Mouse (Mus musculus): ENCODE results near the gene Cib3. TPM values are rescaled to one million over a fixed set of nuclear protein-coding genes. Genes with fewer than 3 reads are reported as not detected.

Cib3 gene
- polyA plus RNA-seq, 1 experiment from 2014 or later, result not detected

GRCm38 (mm10) chr8:72158726-72159125 is 53.9 kb downstream of the Cib3 start:
- Histone ChIP-seq H3K4me3 (no peak overlapping the region), H3K27ac (replicated peaks) (no peak overlapping the region), H3K27me3 (ENCODE audit: low read depth, poor library complexity, severe bottlenecking) (no peaks in the 10 kb centered on the region), H3K9me3 (replicated peaks) (no peaks in the 10 kb centered on the region), H3K4me1 (peaks cover 22% of the 10 kb centered on the region), H3K36me3 (peaks cover 18% of the 10 kb centered on the region)
- WGBS, result 82% methylated on average over 3 of the region's 3 CpGs
- DNase-seq (ENCODE audit: low spot score), result no peak

- peaks cover 18% of the 10 kb centered on the region for H3K36me3 ChIP-seq
Observed at GRCm38 (mm10) chr8:72158096-72158495, 54.5 kb downstream of the Cib3 start.

More at GRCm38 (mm10) chr8:72158096-72158495, 54.5 kb downstream of the Cib3 start:
- no peaks in the 10 kb centered on the region for H3K9me3 ChIP-seq (replicated peaks)
- DNase-seq (ENCODE audit: low spot score), result no peak
- H3K4me3 ChIP-seq, result no peak overlapping the region
- no peak overlapping the region for H3K27ac ChIP-seq (replicated peaks)
- peaks cover 22% of the 10 kb centered on the region for H3K4me1 ChIP-seq
- no peaks in the 10 kb centered on the region for H3K27me3 ChIP-seq (ENCODE audit: low read depth, poor library complexity, severe bottlenecking)
- WGBS, result 90% methylated on average over 2 of the region's 2 CpGs

Other genes starting within 250 kb of the Cib3 start
- gene Cyp4f18, start 203.2 kb downstream of the Cib3 start, polyA plus RNA-seq (2016; fragmentation: Nextera tagmentation; extraction: Ambion mirVana), result 0.32 and 0.36 TPM in 2 replicates
- gene Olfr372, start 171.6 kb downstream of the Cib3 start, polyA plus RNA-seq (2016; fragmentation: Nextera tagmentation; extraction: Ambion mirVana), result not detected in 2 replicates
- 0.02 TPM in 1 of 2 replicates, not detected in the other for gene Olfr373, start 129.7 kb downstream of the Cib3 start, polyA plus RNA-seq (2016; fragmentation: Nextera tagmentation; extraction: Ambion mirVana)
- gene Olfr374, start 105.8 kb downstream of the Cib3 start, polyA plus RNA-seq (2016; fragmentation: Nextera tagmentation; extraction: Ambion mirVana), result not detected in 2 replicates
- gene Tpm4, start 77.9 kb downstream of the Cib3 start, polyA plus RNA-seq (2016; fragmentation: Nextera tagmentation; extraction: Ambion mirVana), result 560 and 595 TPM in 2 replicates
- gene Rab8a, start 51.6 kb downstream of the Cib3 start, polyA plus RNA-seq (2016; fragmentation: Nextera tagmentation; extraction: Ambion mirVana), result 133 and 145 TPM in 2 replicates
- 0.07 TPM in 1 of 2 replicates, not detected in the other for gene Hsh2d, start 23.2 kb downstream of the Cib3 start, polyA plus RNA-seq (2016; fragmentation: Nextera tagmentation; extraction: Ambion mirVana)
- gene Gm11034, start 799 bp upstream of the Cib3 start, polyA plus RNA-seq (2016; fragmentation: Nextera tagmentation; extraction: Ambion mirVana), result not detected in 2 replicates
- gene Fam32a, start 6.9 kb upstream of the Cib3 start, polyA plus RNA-seq (2016; fragmentation: Nextera tagmentation; extraction: Ambion mirVana), result 75.2 and 83.1 TPM in 2 replicates
- 201 and 235 TPM in 2 replicates for gene Ap1m1, start 27.2 kb upstream of the Cib3 start, polyA plus RNA-seq (2016; fragmentation: Nextera tagmentation; extraction: Ambion mirVana)
- gene Gm10282, start 92.4 kb upstream of the Cib3 start, polyA plus RNA-seq (2016; fragmentation: Nextera tagmentation; extraction: Ambion mirVana), result 38.0 and 38.7 TPM in 2 replicates
- 4.0 and 4.1 TPM in 2 replicates for gene Klf2, start 106.2 kb upstream of the Cib3 start, polyA plus RNA-seq (2016; fragmentation: Nextera tagmentation; extraction: Ambion mirVana)
- gene Eps15l1, start 208.6 kb upstream of the Cib3 start, polyA plus RNA-seq (2016; fragmentation: Nextera tagmentation; extraction: Ambion mirVana), result 71.2 and 77.2 TPM in 2 replicates
- gene Calr3, start 231.0 kb upstream of the Cib3 start, polyA plus RNA-seq (2016; fragmentation: Nextera tagmentation; extraction: Ambion mirVana), result 1.8 and 2.1 TPM in 2 replicates
- 16.5 and 16.9 TPM in 2 replicates for gene 1700030K09Rik, start 231.0 kb upstream of the Cib3 start, polyA plus RNA-seq (2016; fragmentation: Nextera tagmentation; extraction: Ambion mirVana)

Measured in midbrain, embryonic 10.5 days (tissue).